Mouse (Mus musculus) heart, adult 2 months (tissue): Measurements from ENCODE around the gene Sec14l4.

Experiments
- CTCF ChIP-seq: fragments of 200-600 bp; IDR thresholded peaks from 2 replicates; pipeline ENCODE4 v1.8.1; 2022; ENCODE audit warnings: antibody characterized with exemption, mild to moderate bottlenecking, moderate library complexity
- POLR2A ChIP-seq: fragments of 200-500 bp; IDR thresholded peaks from 2 replicates; pipeline ENCODE4 v1.6.1; 2011; ENCODE audit warnings: mild to moderate bottlenecking, low read depth, low read length, control low read depth; ENCODE audit not compliant: insufficient read depth

GRCm38 (mm10) chr11:4069664-4070063 lies 38.4 kb downstream of the Sec14l4 start:
- no peak for TF ChIP-seq CTCF
- no peak for TF ChIP-seq POLR2A
